Mouse (Mus musculus): Measurements from ENCODE around the gene Ddx17. TPM values are rescaled to one million over a fixed set of nuclear protein-coding genes. Genes with fewer than 3 reads are reported as not detected.

Gene Ddx17
- polyA plus RNA-seq, 1 experiment = 96.2 TPM

- H3K27me3 ChIP-seq (ENCODE audit: control insufficient read depth, insufficient read depth, insufficient read length) = peaks cover 93% of the 10 kb centered on the region
- H3K79me2 ChIP-seq (ENCODE audit: control insufficient read depth, insufficient read depth) = no peaks in the 10 kb centered on the region
- TF ChIP-seq E2F4 (IDR thresholded peaks at IDR 0.05; ENCODE audit: insufficient read depth) (no peak), POLR2AphosphoS2 (IDR thresholded peaks at IDR 0.05; ENCODE audit: insufficient read length, low read depth) (no peak), SRF (IDR thresholded peaks at IDR 0.05; ENCODE audit: control insufficient read depth, insufficient read length, low read depth) (no peak), POLR2A (IDR thresholded peaks at IDR 0.05; ENCODE audit: insufficient read length, low read depth) (no peak), MYOG (IDR thresholded peaks at IDR 0.05; ENCODE audit: control insufficient read depth in 1 of 3, insufficient read depth in 1 of 3, insufficient read length in 2 of 3, low read depth in 2 of 3) (no peak), CEBPB (IDR thresholded peaks at IDR 0.05; ENCODE audit: insufficient read depth, poor library complexity, severe bottlenecking) (no peak), TCF3 (IDR thresholded peaks at IDR 0.05; ENCODE audit: insufficient read length, low read depth) (no peak), REST (IDR thresholded peaks at IDR 0.05; ENCODE audit: insufficient read depth, insufficient read length) (no peak), USF1 (IDR thresholded peaks at IDR 0.05; ENCODE audit: low read depth) (no peak), TCF12 (IDR thresholded peaks at IDR 0.05; ENCODE audit: insufficient read depth, poor library complexity, severe bottlenecking) (no peak), MAX (IDR thresholded peaks at IDR 0.05; ENCODE audit: low read depth) (no peak), MYOD1 (IDR thresholded peaks at IDR 0.05; ENCODE audit: control insufficient read depth in 1 of 3, insufficient read length in 2 of 3, low read depth in 2 of 3) (no peak)
- no peak overlapping the region for H3ac ChIP-seq (ENCODE audit: control insufficient read depth, insufficient read length)
- no peak overlapping the region for H3K4me2 ChIP-seq (ENCODE audit: low read depth)
- H3K36me3 ChIP-seq (ENCODE audit: control insufficient read depth, insufficient read depth) = no peaks in the 10 kb centered on the region
- H3K4me3 ChIP-seq = no peak overlapping the region
These were observed 57.1 kb downstream of the Ddx17 start for GRCm38 (mm10) chr15:79489463-79489862.

GRCm38 (mm10) chr15:79481181-79481688 lies 65.3 kb downstream of the Ddx17 start:
- Histone ChIP-seq H3K4me2 (ENCODE audit: low read depth) (no peak overlapping the region), H3ac (ENCODE audit: control insufficient read depth, insufficient read length) (no peak overlapping the region), H3K27me3 (ENCODE audit: control insufficient read depth, insufficient read depth, insufficient read length) (peaks cover 84% of the 10 kb centered on the region), H3K36me3 (ENCODE audit: control insufficient read depth, insufficient read depth) (no peaks in the 10 kb centered on the region), H3K79me2 (ENCODE audit: control insufficient read depth, insufficient read depth) (no peaks in the 10 kb centered on the region), H3K4me3 (no peak overlapping the region)
- TF ChIP-seq E2F4 (IDR thresholded peaks at IDR 0.05; ENCODE audit: insufficient read depth) (no peak), REST (IDR thresholded peaks at IDR 0.05; ENCODE audit: insufficient read depth, insufficient read length) (no peak), POLR2A (IDR thresholded peaks at IDR 0.05; ENCODE audit: insufficient read length, low read depth) (no peak), MAX (IDR thresholded peaks at IDR 0.05; ENCODE audit: low read depth) (no peak), TCF12 (IDR thresholded peaks at IDR 0.05; ENCODE audit: insufficient read depth, poor library complexity, severe bottlenecking) (no peak), TCF3 (IDR thresholded peaks at IDR 0.05; ENCODE audit: insufficient read length, low read depth) (no peak), MYOD1 (IDR thresholded peaks at IDR 0.05; ENCODE audit: control insufficient read depth in 1 of 3, insufficient read length in 2 of 3, low read depth in 2 of 3) (peak in 2 of 3 experiments; percentile 26 to 61), POLR2AphosphoS2 (IDR thresholded peaks at IDR 0.05; ENCODE audit: insufficient read length, low read depth) (no peak), MYOG (IDR thresholded peaks at IDR 0.05; ENCODE audit: control insufficient read depth in 1 of 3, insufficient read depth in 1 of 3, insufficient read length in 2 of 3, low read depth in 2 of 3) (peak in 2 of 3 experiments; percentile 22 to 66)

Other genes with a start within 250 kb of the Ddx17 start
- 36.3 TPM for gene Pla2g6, start 218.4 kb downstream of the Ddx17 start, polyA plus RNA-seq (2012; fragmentation: generic; extraction: Trizol)
- gene Maff, start 200.1 kb downstream of the Ddx17 start, polyA plus RNA-seq (2012; fragmentation: generic; extraction: Trizol) = 15.6 TPM
- gene Tmem184b, start 143.2 kb downstream of the Ddx17 start, polyA plus RNA-seq (2012; fragmentation: generic; extraction: Trizol) = 110 TPM
- gene Csnk1e, start 91.2 kb downstream of the Ddx17 start, polyA plus RNA-seq (2012; fragmentation: generic; extraction: Trizol) = 116 TPM
- 0.06 TPM for gene Kcnj4, start 41.5 kb downstream of the Ddx17 start, polyA plus RNA-seq (2012; fragmentation: generic; extraction: Trizol)
- gene Kdelr3, start 30.3 kb downstream of the Ddx17 start, polyA plus RNA-seq (2012; fragmentation: generic; extraction: Trizol) = 74.7 TPM
- gene Dmc1, start 58.4 kb upstream of the Ddx17 start, polyA plus RNA-seq (2012; fragmentation: generic; extraction: Trizol) = not detected
- 0.74 TPM for gene Fam227a, start 112.2 kb upstream of the Ddx17 start, polyA plus RNA-seq (2012; fragmentation: generic; extraction: Trizol)
- 41.6 TPM for gene Cby1, start 112.5 kb upstream of the Ddx17 start, polyA plus RNA-seq (2012; fragmentation: generic; extraction: Trizol)
- 110 TPM for gene Tomm22, start 124.1 kb upstream of the Ddx17 start, polyA plus RNA-seq (2012; fragmentation: generic; extraction: Trizol)
- 40.6 TPM for gene Josd1, start 141.2 kb upstream of the Ddx17 start, polyA plus RNA-seq (2012; fragmentation: generic; extraction: Trizol)
- gene Gtpbp1, start 144.1 kb upstream of the Ddx17 start, polyA plus RNA-seq (2012; fragmentation: generic; extraction: Trizol) = 52.7 TPM
- gene Sun2, start 195.8 kb upstream of the Ddx17 start, polyA plus RNA-seq (2012; fragmentation: generic; extraction: Trizol) = 78.0 TPM
- gene Dnal4, start 231.1 kb upstream of the Ddx17 start, polyA plus RNA-seq (2012; fragmentation: generic; extraction: Trizol) = 66.8 TPM